Mouse (Mus musculus) thymus, adult 2 months (tissue): Measurements from ENCODE around the gene Serpinb9g. TPM values are rescaled to one million over a fixed set of nuclear protein-coding genes. Genes with fewer than 3 reads are reported as not detected.
"Not testable (repeated sequence)": the region's sequence is repeated elsewhere in the genome, so short reads cannot be mapped to it uniquely, and the experiment has no call there.

ENCODE experiments used
- DNase-seq: peaks from one replicate; pipeline ENCODE4 v3.0.0; 2021
- H3K27ac ChIP-seq: fragments of 200-500 bp; 2 replicates; pipeline ENCODE4 v1.5.1; 2012; ENCODE audit warnings: low read length, control low read depth; ENCODE audit not compliant: control insufficient read depth, insufficient read depth
- H3K27me3 ChIP-seq: fragments of 200-500 bp; 2 replicates; pipeline ENCODE4 v1.6.1; 2012; ENCODE audit warnings: mild to moderate bottlenecking, low read length, moderate library complexity, mixed read lengths; ENCODE audit not compliant: control insufficient read depth, insufficient read depth
- H3K36me3 ChIP-seq: fragments of 200-500 bp; 2 replicates; pipeline ENCODE4 v1.6.1; 2012; ENCODE audit warnings: mild to moderate bottlenecking, low read length, moderate library complexity; ENCODE audit not compliant: control insufficient read depth, insufficient read depth
- H3K4me1 ChIP-seq: fragments of 200-500 bp; replicated peaks from 2 replicates; pipeline ENCODE4 v1.6.1; 2012; ENCODE audit warnings: low read length; ENCODE audit not compliant: control insufficient read depth, insufficient read depth
- H3K4me3 ChIP-seq: fragments of 200-500 bp; 2 replicates; pipeline ENCODE4 v1.5.1; 2012; ENCODE audit warnings: mild to moderate bottlenecking, low read length, control low read depth, moderate library complexity; ENCODE audit not compliant: control insufficient read depth, insufficient read depth
- CTCF ChIP-seq: fragments of 200-500 bp; IDR thresholded peaks from 2 replicates; pipeline ENCODE4 v1.5.1; 2012; ENCODE audit warnings: mild to moderate bottlenecking, control low read depth, low read length, moderate library complexity, borderline replicate concordance; ENCODE audit not compliant: control insufficient read depth, poor library complexity, insufficient read depth; ENCODE audit errors: extremely low read depth
- POLR2A ChIP-seq: fragments of 200-500 bp; IDR thresholded peaks from 2 replicates; pipeline ENCODE4 v1.6.1; 2012; ENCODE audit warnings: mild to moderate bottlenecking, low read length, control low read depth, moderate library complexity; ENCODE audit not compliant: control insufficient read depth, poor library complexity, insufficient read depth; ENCODE audit errors: extremely low read depth
- WGBS: fragments of 180-500 bp; shearing (Covaris S2); methylation state at CpG from one replicate; pipeline ENCODE4 v1.1.7; 2018; 5-methylcytosine and 5-hydroxymethylcytosine counted together
- polyA plus RNA-seq: library from polyadenylated mRNA; depleted of rRNA; stranded (reverse); fragments of >200 nt; gene quantifications from 2 replicates; pipeline ENCODE4 v1.2.3, GENCODE M21; 2012; rRNA removed

Gene Serpinb9g
- 0.06 TPM in 1 of 2 replicates, not detected in the other for polyA plus RNA-seq

- not testable (repeated sequence) for DNase-seq, H3K27ac ChIP-seq, H3K4me1 ChIP-seq, H3K27me3 ChIP-seq, H3K4me3 ChIP-seq, H3K36me3 ChIP-seq
- WGBS = 87% methylated on average over 4 of the region's 4 CpGs
Observed at GRCm38 (mm10) chr13:33484490-33484889, at the start of gene Serpinb9g. Gene Serpinb9g, plus strand, starts transcription at chr13:33484790.

DNA sequence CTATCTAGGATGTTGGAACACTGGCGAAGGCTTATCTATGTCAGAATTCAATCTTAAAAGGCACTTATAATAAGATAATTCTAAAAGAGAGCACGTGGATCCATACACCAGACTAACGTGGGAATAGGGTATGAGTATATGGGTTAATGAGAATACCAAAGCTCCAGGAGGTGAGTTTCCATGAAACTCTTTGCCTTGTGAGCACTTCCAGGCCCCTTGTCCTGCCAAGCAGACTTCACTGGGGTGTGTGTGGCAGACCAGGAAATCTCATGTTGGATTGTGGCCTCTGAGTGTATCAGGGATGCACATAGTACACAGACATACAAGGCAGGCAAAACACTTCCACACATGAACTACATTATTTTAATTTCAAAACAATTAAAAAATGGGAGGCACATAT, 718 bp upstream of the Serpinb9g start:
- not testable (repeated sequence) for H3K4me3 ChIP-seq, H3K27me3 ChIP-seq, H3K4me1 ChIP-seq, H3K27ac ChIP-seq, H3K36me3 ChIP-seq, DNase-seq
- 88% methylated on average over 3 of the region's 3 CpGs for WGBS

DNA sequence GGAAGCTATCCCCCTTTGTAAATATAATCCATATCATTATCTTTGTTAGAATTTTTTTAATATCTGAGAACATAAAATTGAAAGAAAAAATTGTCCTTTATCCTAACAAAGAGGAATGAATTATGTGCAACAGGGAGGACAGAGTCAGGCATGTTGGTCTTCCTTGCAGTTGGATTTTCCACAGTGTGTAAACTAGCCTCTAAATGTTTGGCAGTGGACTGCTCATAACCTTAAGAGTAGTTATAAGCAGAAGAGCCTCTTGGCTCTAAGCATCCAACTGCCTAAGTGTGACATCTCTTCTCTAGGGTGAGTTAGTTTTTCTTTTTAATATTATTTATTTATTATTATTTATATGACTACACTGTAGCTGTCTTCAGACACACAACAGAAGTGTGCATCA, 40.0 kb downstream of the Serpinb9g start:
- Histone ChIP-seq H3K4me3 (no peak overlapping the region), H3K27me3 (no peaks in the 10 kb centered on the region), H3K4me1 (no peaks in the 10 kb centered on the region), H3K27ac (no peak overlapping the region), H3K36me3 (no peaks in the 10 kb centered on the region)
- TF ChIP-seq POLR2A = no peak
- no peak for DNase-seq

DNA sequence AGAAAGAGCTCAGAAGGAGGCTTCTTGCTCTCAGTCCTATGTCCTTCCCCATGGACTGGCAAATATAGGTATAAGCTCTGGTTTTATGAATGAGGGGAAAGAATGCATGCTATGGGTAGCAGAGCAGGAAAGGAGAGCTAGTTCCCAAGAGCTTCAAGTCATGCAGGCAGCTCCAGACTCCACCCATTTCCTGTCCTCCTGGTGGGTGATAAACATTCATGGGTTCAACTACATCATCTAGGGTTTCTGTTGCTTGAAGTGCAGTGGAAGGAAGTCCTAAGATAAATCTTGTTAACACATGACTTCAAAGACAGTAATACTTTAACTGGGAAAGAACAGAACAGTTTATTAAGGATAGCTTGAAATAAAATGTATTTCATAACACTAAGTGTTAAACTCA, 48.2 kb downstream of the Serpinb9g start:
- DNase-seq = no peak
- Histone ChIP-seq H3K27me3 (no peaks in the 10 kb centered on the region), H3K4me3 (no peak overlapping the region), H3K27ac (no peak overlapping the region), H3K4me1 (no peaks in the 10 kb centered on the region), H3K36me3 (no peaks in the 10 kb centered on the region)
- TF ChIP-seq POLR2A (no peak), CTCF (no peak)

Other genes starting within 250 kb of the Serpinb9g start
- not detected in 2 replicates for gene Serpinb9e, start 235.2 kb upstream of the Serpinb9g start, polyA plus RNA-seq
- gene Serpinb9f, start 160.7 kb upstream of the Serpinb9g start, polyA plus RNA-seq = not detected in 2 replicates
- not detected in 2 replicates for gene Gm11397, start 89.0 kb upstream of the Serpinb9g start, polyA plus RNA-seq
- not detected in 2 replicates for gene Serpinb6d, start 176.6 kb downstream of the Serpinb9g start, polyA plus RNA-seq